Mouse (Mus musculus) embryonic stem cell, embryonic (primary cell): Measurements from ENCODE around the gene Gnl2.

ENCODE experiments used
- CTCF ChIA-PET, 4 experiments: fragments of 300-600 bp in 2 of 4; fragments of 350-600 bp in 2 of 4; sonication (Branson Sonifier 250); formaldehyde crosslinking; loops; one replicate each; lab custom pipeline; 2022; ENCODE audit warnings: inconsistent platforms in 2 of 4; lab: Charles Lee
- POLR2A ChIA-PET, 4 experiments: fragments of 300-600 bp in 2 of 4; fragments of 350-600 bp in 2 of 4; sonication (Branson Sonifier 250); formaldehyde crosslinking; loops; one replicate each; lab custom pipeline; 2022; ENCODE audit warnings: antibody characterized with exemption in 4 of 4, inconsistent platforms in 1 of 4; lab: Charles Lee

Gene Gnl2

GRCm38 (mm10) chr4:125099458-125099857 is 83.1 kb downstream of the Gnl2 start:
- CTCF ChIA-PET: interaction anchor here (0.6 to 2.2 kb wide), 69 partner anchors 8 to 906 kb away, joined by 3 to 25 read pairs (median 4); partner anchors contain the start of genes Meaf6 (in 3 of the 4), 9930104L06Rik (in 1 of the 4), Dnali1 (in 1 of the 4) and Sf3a3 (in 1 of the 4)
- POLR2A ChIA-PET: interaction anchor here (0.6 to 3.3 kb wide), 20 partner anchors 12 to 284 kb away, joined by 3 to 22 read pairs (median 4); partner anchors contain the start of genes Meaf6 (in 3 of the 4), Snip1 (in 2 of the 4) and 9930104L06Rik (in 1 of the 4)

- ChIA-PET POLR2A (interaction anchor here in 3 of 4 experiments (0.6 to 3.3 kb wide), 4 partner anchors 12 to 115 kb away, joined by 3 to 22 read pairs (median 5); partner anchors contain the start of gene Meaf6 (in 1 of the 3)), CTCF (interaction anchor here in 3 of 4 experiments (0.6 to 1.7 kb wide), 5 partner anchors 14 to 18 kb away, joined by 3 to 6 read pairs (median 5); partner anchors contain the start of gene Meaf6 (in 2 of the 3))
Measured at GRCm38 (mm10) chr4:125101334-125101733, 84.9 kb downstream of the Gnl2 start.
